23 mouse cellular contexts compared by ENCODE assay signal in the genomic region with DNA sequence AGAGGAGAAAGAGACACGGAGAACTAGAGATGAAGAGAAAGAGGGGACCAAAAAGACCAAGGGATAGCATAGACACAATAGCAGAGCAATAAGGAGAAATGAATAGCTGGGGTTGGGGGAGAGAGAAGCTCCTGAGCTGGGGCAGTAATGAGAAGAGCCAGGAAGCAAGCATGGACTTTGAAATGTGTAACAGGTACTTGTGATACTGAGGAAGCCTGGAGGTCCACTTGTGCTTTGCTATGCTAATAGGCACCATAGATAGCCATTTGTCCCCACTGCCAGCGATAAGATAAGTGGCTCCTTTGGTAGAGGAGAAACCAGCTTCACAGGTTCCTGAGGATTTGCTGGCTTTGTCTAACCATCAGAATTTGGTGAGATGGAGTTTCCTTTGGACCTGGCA. TPM values are rescaled to one million over a fixed set of nuclear protein-coding genes. Genes with fewer than 3 reads are reported as not detected.
A peak's percentile ranks its signal among the peaks of the same experiment; 100 is the strongest.
DNase-seq lines count a peak whose midpoint lies in the region; ATAC-seq and TF ChIP-seq lines count a peak whose summit lies in the region.
"Had no signal": no experiment of that assay in that cellular context is flagged by ENCODE, and none has a peak within 500 bp of the region (broad histone marks: within the 10 kb centered on the region; RNA-seq: fewer than 3 reads in every experiment).

No protein-coding gene starts in this region.

- 62% methylated on average over 2 of the region's 2 CpGs for WGBS in kidney, adult 2 months
- WGBS in intestine, postnatal 0 days = 49% methylated on average over 2 of the region's 2 CpGs

- H3K27me3 ChIP-seq in kidney, adult 2 months (replicated peaks; ENCODE audit: control insufficient read depth, insufficient read depth, low read length) = no peaks in the 10 kb centered on the region
- no peaks in the 10 kb centered on the region for H3K27me3 ChIP-seq in intestine, postnatal 0 days (replicated peaks; ENCODE audit: control insufficient read depth, insufficient read depth, low read length)
- H3K27me3 ChIP-seq: CH12.LX; embryonic facial prominence, embryonic 12.5 days; forebrain, embryonic 13.5 days; forebrain, embryonic 15.5 days; Patski had no signal

- H3K4me1 ChIP-seq in kidney, adult 2 months (ENCODE audit: control insufficient read depth, insufficient read depth, low read length) = peaks cover 3% of the 10 kb centered on the region; the same call in 1 of the 2 replicates
- 0 out of 2 replicates have a peak, but pooled peaks cover 2% of the 10 kb centered on the region for H3K4me1 ChIP-seq in intestine, postnatal 0 days (replicated peaks; ENCODE audit: control insufficient read depth, insufficient read depth, low read length)
- H3K4me1 ChIP-seq: embryonic facial prominence, embryonic 10.5 days; embryonic facial prominence, embryonic 12.5 days; forebrain, embryonic 13.5 days had no signal

- peak; percentile 31 for DNase-seq in kidney, adult 2 months
- DNase-seq in kidney, adult 9 months = no peak
- DNase-seq in layer of hippocampus, adult 9-10 months (ENCODE audit: low spot score) = no peak
- DNase-seq in urinary bladder, adult 2 months (ENCODE audit: low spot score) = no peak
- DNase-seq: adrenal gland, adult 8-10 months; adrenal gland, postnatal 14 days; adrenal gland, postnatal 36 days; B cell, adult 2 months; cerebellum, adult 11-12 months; cerebellum, adult 2 months; cerebellum, adult 9-10 months; cerebellum, postnatal 10 days; cerebellum, postnatal 25 days had no signal

- H3K9ac ChIP-seq in intestine, postnatal 0 days (ENCODE audit: low read depth, low read length) = no peak overlapping the region
- H3K9ac ChIP-seq: embryonic facial prominence, embryonic 12.5 days; forebrain, embryonic 13.5 days; forebrain, embryonic 15.5 days had no signal

- no peak for TF ChIP-seq CTCF in kidney, adult 2 months (conservative IDR thresholded peaks at IDR 0.05; ENCODE audit: insufficient read depth, insufficient read length, low read depth, low read length)
- no peak for TF ChIP-seq CTCF in intestine, postnatal 0 days (IDR thresholded peaks at IDR 0.05; ENCODE audit: low read depth)

- no peak overlapping the region for H3K4me2 ChIP-seq in intestine, postnatal 0 days (replicated peaks; ENCODE audit: low read depth)
- H3K4me2 ChIP-seq: embryonic facial prominence, embryonic 12.5 days; forebrain, embryonic 13.5 days; forebrain, embryonic 15.5 days had no signal

- no peaks in the 10 kb centered on the region for H3K36me3 ChIP-seq in kidney, adult 2 months (ENCODE audit: control insufficient read depth, insufficient read depth, low read length)
- no peaks in the 10 kb centered on the region for H3K36me3 ChIP-seq in intestine, postnatal 0 days (ENCODE audit: control insufficient read depth, insufficient read depth)
- H3K36me3 ChIP-seq: embryonic facial prominence, embryonic 10.5 days; embryonic facial prominence, embryonic 12.5 days; forebrain, embryonic 15.5 days; G1E had no signal

- ATAC-seq in intestine, postnatal 0 days = peak; percentile 53; the same call in 1 of the 2 replicates
- ATAC-seq: activated CD4-positive, CD25-positive, alpha-beta regulatory T cell, adult 4 months; CD4-positive, CD25-positive, alpha-beta regulatory T cell, adult 4 months; forebrain, embryonic 13.5 days; forebrain, embryonic 15.5 days; Patski had no signal

- no peak overlapping the region for H3K4me3 ChIP-seq in kidney, adult 2 months (ENCODE audit: insufficient read depth, low read depth, low read length)
- H3K4me3 ChIP-seq in intestine, postnatal 0 days (ENCODE audit: low read depth, low read length) = no peak overlapping the region
- H3K4me3 ChIP-seq: embryonic facial prominence, embryonic 10.5 days; embryonic facial prominence, embryonic 12.5 days; forebrain, embryonic 13.5 days; forebrain, embryonic 15.5 days had no signal

- no peak for TF ChIP-seq POLR2A in kidney, adult 2 months (IDR thresholded peaks at IDR 0.05; ENCODE audit: low read depth, low read length)

- H3K9me3 ChIP-seq in intestine, postnatal 0 days (ENCODE audit: control insufficient read depth) = no peaks in the 10 kb centered on the region
- H3K9me3 ChIP-seq: embryonic facial prominence, embryonic 10.5 days; embryonic facial prominence, embryonic 12.5 days; forebrain, embryonic 13.5 days; forebrain, embryonic 15.5 days; G1E had no signal

- H3K27ac ChIP-seq in kidney, adult 2 months (ENCODE audit: insufficient read depth, low read depth, low read length) = peak overlapping the region; percentile 98
- H3K27ac ChIP-seq in intestine, postnatal 0 days (ENCODE audit: low read depth, low read length) = peak overlapping the region; percentile 54; the same call in 1 of the 2 replicates
- H3K27ac ChIP-seq: embryonic facial prominence, embryonic 10.5 days; embryonic facial prominence, embryonic 12.5 days; forebrain, embryonic 13.5 days; forebrain, embryonic 15.5 days had no signal

RNA-seq across cellular contexts. Expression of gene Herc3, which starts 5.2 kb away (rescaled TPM):
- 28.9 and 31.1 TPM in 2 replicates for polyA plus RNA-seq in kidney, adult 2 months (2012; rRNA removed)
- polyA plus RNA-seq in intestine, postnatal 0 days (2015; fragmentation: Nextera tagmentation; extraction: Ambion mirVana) = 14.3 and 18.7 TPM in 2 replicates
- 9.4 and 11.6 TPM in 2 replicates for polyA plus RNA-seq in urinary bladder, adult 2 months (2012; rRNA removed)
